Mouse (Mus musculus) heart, embryonic 14.5 days (tissue): Measurements from ENCODE around the gene Nfib. TPM values are rescaled to one million over a fixed set of nuclear protein-coding genes. Genes with fewer than 3 reads are reported as not detected.
A peak's percentile ranks its signal among the peaks of the same experiment; 100 is the strongest.

Experiments used
- ATAC-seq: fragments of 200-750 bp; cut with Nextera tagmentation; 2 replicates; pipeline ENCODE4 v1.8.0; 2017; ENCODE audit warnings: low read depth, moderate TSS enrichment; ENCODE audit not compliant: insufficient number of reproducible peaks, insufficient read depth, low FRiP score
- H3K27ac ChIP-seq, 2 experiments: fragments of 200-500 bp in 1 of 2; fragments of 300-500 bp in 1 of 2; sonication (generic) in 1 of 2; replicated peaks in 1 of 2; 2 replicates each; pipeline ENCODE4 v1.5.1; 2012 to 2014; ENCODE audit warnings: low read depth in 2 of 2, low read length in 2 of 2, control low read depth in 1 of 2, mild to moderate bottlenecking in 1 of 2, mixed read lengths in 1 of 2; ENCODE audit not compliant: control insufficient read depth in 1 of 2, insufficient read depth in 1 of 2
- H3K27me3 ChIP-seq: fragments of 300-500 bp; sonication (generic); 2 replicates; pipeline ENCODE4 v1.6.1; 2014; ENCODE audit warnings: mild to moderate bottlenecking, low read length, control low read depth; ENCODE audit not compliant: control insufficient read depth, insufficient read depth
- H3K36me3 ChIP-seq: fragments of 300-500 bp; sonication (generic); 2 replicates; pipeline ENCODE4 v1.6.1; 2014; ENCODE audit warnings: mild to moderate bottlenecking, control low read depth, low read length, mixed read lengths; ENCODE audit not compliant: control insufficient read depth, insufficient read depth
- H3K4me1 ChIP-seq, 2 experiments: fragments of 200-500 bp in 1 of 2; fragments of 300-500 bp in 1 of 2; sonication (generic) in 1 of 2; 2 replicates each; pipeline ENCODE4 v1.6.1; 2012 to 2014; ENCODE audit warnings: low read length in 2 of 2, control low read depth in 1 of 2, mixed read lengths in 1 of 2; ENCODE audit not compliant: control insufficient read depth in 2 of 2, insufficient read depth in 2 of 2
- H3K4me2 ChIP-seq: fragments of 300-500 bp; sonication (generic); 2 replicates; pipeline ENCODE4 v1.6.1; 2014; ENCODE audit warnings: mild to moderate bottlenecking, low read length
- H3K4me3 ChIP-seq, 2 experiments: fragments of 200-500 bp in 1 of 2; fragments of 300-500 bp in 1 of 2; sonication (generic) in 1 of 2; 2 replicates each; pipeline ENCODE4 v1.5.1; 2012 to 2014; ENCODE audit warnings: low read length in 2 of 2, mild to moderate bottlenecking in 2 of 2, control low read depth in 1 of 2, low read depth in 1 of 2, moderate library complexity in 1 of 2; ENCODE audit not compliant: control insufficient read depth in 1 of 2, insufficient read depth in 1 of 2
- H3K9ac ChIP-seq: fragments of 300-500 bp; sonication (generic); 2 replicates; pipeline ENCODE4 v1.6.1; 2014; ENCODE audit warnings: mild to moderate bottlenecking, low read length
- H3K9me3 ChIP-seq: fragments of 300-500 bp; sonication (generic); 2 replicates; pipeline ENCODE4 v1.6.1; 2016; ENCODE audit warnings: low read length, control low read depth; ENCODE audit not compliant: control insufficient read depth
- WGBS: fragments of 180-500 bp; shearing (Covaris S2); extraction: QIAGEN DNeasy Blood & Tissue Kit; methylation state at CpG from one replicate; pipeline ENCODE4 v1.1.7; 2014; 5-methylcytosine and 5-hydroxymethylcytosine counted together
- polyA plus RNA-seq: library from polyadenylated mRNA; unstranded; fragments of >200 nt; fragmentation: Nextera tagmentation; extraction: Ambion mirVana; gene quantifications from 2 replicates; pipeline ENCODE4 v1.2.1, GENCODE M21; 2014

Gene Nfib
- polyA plus RNA-seq, 1 experiment from 2014 or later: 79.8 TPM

DNA sequence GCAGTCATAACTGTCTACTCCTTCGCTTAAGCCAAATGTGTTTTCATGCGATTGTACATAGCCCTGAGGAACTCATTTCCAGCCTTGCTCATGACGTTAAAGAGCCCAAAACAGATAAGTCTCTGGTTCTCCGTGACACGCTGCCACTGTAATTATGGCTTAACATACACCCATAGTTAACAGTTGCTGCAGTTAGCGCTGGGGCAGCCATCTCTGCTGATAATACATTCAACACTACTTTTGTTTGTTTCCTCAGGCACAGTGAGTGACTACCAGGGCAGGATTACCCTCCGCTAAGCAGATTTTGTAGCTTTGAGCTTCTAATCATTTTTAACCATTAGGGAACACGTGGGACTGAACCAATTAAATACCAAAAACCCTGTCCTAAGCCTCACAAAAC is 17.5 kb upstream of the Nfib start:
- H3K4me2 ChIP-seq: no peak overlapping the region
- no peak overlapping the region for H3K9ac ChIP-seq
- H3K4me1 ChIP-seq: no peaks in the 10 kb centered on the region
- H3K27ac ChIP-seq: no peak overlapping the region
- 0 out of 2 replicates have a peak, but pooled peaks cover 5% of the 10 kb centered on the region for H3K9me3 ChIP-seq
- H3K27me3 ChIP-seq: no peaks in the 10 kb centered on the region
- 70% methylated on average over 8 of the region's 8 CpGs for WGBS
- ATAC-seq: no peak
- no peak overlapping the region for H3K4me3 ChIP-seq
- no peaks in the 10 kb centered on the region for H3K36me3 ChIP-seq

DNA sequence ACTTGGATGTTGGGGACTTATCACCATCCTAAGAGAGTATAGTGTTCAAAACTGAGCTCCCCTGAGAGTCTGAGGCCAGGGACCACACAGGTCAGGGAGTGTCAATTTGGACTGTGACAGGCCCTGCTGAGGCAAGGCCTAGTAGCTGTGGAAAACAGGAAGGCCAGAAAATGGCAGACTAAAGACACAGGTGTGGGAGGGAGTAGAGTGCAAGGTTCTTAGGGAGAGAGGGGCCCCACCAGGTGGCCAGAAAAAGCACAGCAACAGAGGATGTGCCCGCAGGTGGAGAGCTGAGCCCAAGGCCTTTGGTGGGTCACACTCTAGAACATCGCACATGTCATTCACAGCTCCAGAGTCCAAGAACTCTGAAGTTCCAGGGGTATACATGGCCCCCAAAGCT is 10.3 kb upstream of the Nfib start:
- no peak overlapping the region for H3K4me2 ChIP-seq
- 0 out of 2 replicates have a peak, but pooled peaks cover 5% of the 10 kb centered on the region for H3K9me3 ChIP-seq
- H3K4me3 ChIP-seq: no peak overlapping the region
- no peak for ATAC-seq
- H3K4me1 ChIP-seq: no peaks in the 10 kb centered on the region
- H3K9ac ChIP-seq: no peak overlapping the region
- no peak overlapping the region for H3K27ac ChIP-seq
- WGBS: 72% methylated on average over 2 of the region's 2 CpGs
- no peaks in the 10 kb centered on the region for H3K36me3 ChIP-seq
- H3K27me3 ChIP-seq: no peaks in the 10 kb centered on the region

- H3K27ac ChIP-seq: no peak overlapping the region
- H3K4me3 ChIP-seq: no peak overlapping the region
- WGBS: 81% methylated on average over 7 of the region's 7 CpGs
- H3K36me3 ChIP-seq: no peaks in the 10 kb centered on the region
- H3K9me3 ChIP-seq: no peaks in the 10 kb centered on the region
- no peak for ATAC-seq
- H3K27me3 ChIP-seq: no peaks in the 10 kb centered on the region
- H3K4me2 ChIP-seq: no peak overlapping the region
- H3K9ac ChIP-seq: no peak overlapping the region
- H3K4me1 ChIP-seq: peaks cover 12 to 20% of the 10 kb centered on the region in 2 experiments
Observed at GRCm38 (mm10) chr4:82711611-82712295, 6.2 kb upstream of the Nfib start.

DNA sequence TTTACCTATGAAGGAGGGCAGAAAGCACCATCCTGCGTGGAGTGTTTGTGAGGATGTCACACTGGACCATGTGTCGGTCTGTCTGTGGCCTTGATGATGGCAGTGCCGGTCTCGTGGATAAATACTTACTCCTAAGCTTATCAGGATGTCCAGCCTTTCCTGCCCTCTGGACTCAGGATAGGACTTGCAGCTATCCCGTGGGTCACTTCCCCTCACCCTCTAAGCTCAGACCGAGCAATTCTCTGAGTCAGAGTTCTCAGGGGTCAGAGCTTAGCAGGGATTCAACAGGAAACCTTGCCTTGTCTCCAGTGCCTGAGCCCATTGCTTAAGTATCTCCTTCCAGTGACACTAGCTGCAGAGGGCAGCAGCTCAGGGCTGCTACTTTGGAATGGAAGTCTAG is 4.1 kb upstream of the Nfib start:
- H3K4me1 ChIP-seq: peaks cover 26 to 41% of the 10 kb centered on the region in 2 experiments
- H3K9me3 ChIP-seq: no peaks in the 10 kb centered on the region
- no peak overlapping the region for H3K9ac ChIP-seq
- no peaks in the 10 kb centered on the region for H3K36me3 ChIP-seq
- no peak overlapping the region for H3K27ac ChIP-seq
- no peak overlapping the region for H3K4me3 ChIP-seq
- H3K4me2 ChIP-seq: no peak overlapping the region
- no peaks in the 10 kb centered on the region for H3K27me3 ChIP-seq
- ATAC-seq: no peak
- WGBS: 60% methylated on average over 6 of the region's 6 CpGs

- H3K27ac ChIP-seq: peak overlapping the region; percentile 54 to 72; a peak in 3 of 4 replicates
- H3K4me3 ChIP-seq: no peak overlapping the region
- WGBS: 85% methylated on average over 2 of the region's 2 CpGs
- H3K4me1 ChIP-seq: peaks cover 33 to 61% of the 10 kb centered on the region in 2 experiments
- no peaks in the 10 kb centered on the region for H3K9me3 ChIP-seq
- H3K36me3 ChIP-seq: no peaks in the 10 kb centered on the region
- no peaks in the 10 kb centered on the region for H3K27me3 ChIP-seq
- no peak for ATAC-seq
- no peak overlapping the region for H3K9ac ChIP-seq
- no peak overlapping the region for H3K4me2 ChIP-seq
Observed at GRCm38 (mm10) chr4:82706012-82706411, 462 bp upstream of the Nfib start.

DNA sequence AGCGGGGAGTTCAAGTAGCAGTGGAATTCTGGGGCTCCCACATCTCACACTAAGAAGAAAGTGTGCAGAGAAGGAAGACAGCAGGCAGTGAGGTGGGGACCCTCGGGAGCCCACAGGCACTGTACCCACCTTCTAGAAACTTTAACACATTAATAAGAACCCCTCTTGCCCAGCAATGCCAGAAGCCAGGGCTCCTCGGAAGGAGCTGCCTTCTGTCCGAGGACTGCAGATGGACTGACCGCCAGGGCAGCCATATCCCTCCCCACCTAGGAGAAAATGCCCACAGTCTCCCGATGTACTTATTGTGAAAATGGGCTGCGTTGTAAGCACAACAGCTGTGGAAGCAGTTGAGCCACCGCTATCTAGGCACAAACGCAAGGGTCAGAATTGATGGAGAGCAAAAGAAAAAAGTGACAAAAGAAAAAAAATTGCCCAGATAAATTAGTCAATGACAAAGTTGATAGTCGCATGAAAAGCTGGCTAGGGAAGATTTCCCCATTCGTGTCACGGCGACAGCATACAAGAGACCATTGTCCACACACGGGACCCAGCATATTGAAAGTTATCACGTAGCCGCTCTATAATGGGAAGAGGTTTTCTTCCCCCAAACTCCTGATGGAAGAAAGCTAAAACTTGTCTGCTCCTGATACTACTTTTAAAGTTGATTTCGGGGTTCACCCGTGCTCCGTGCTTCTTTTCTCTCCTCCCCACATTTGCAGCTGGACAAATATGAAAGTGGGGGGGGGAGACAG is 1.3 kb downstream of the Nfib start:
- no peak for ATAC-seq
- Histone ChIP-seq H3K27me3 (no peaks in the 10 kb centered on the region), H3K4me3 (no peak overlapping the region), H3K4me1 (peaks cover 33 to 61% of the 10 kb centered on the region in 2 experiments), H3K27ac (peak overlapping the region in 1 of 2 experiments; percentile 72; a peak in 2 of 4 replicates), H3K36me3 (no peaks in the 10 kb centered on the region), H3K9ac (no peak overlapping the region), H3K4me2 (no peak overlapping the region), H3K9me3 (no peaks in the 10 kb centered on the region)
- 80% methylated on average over 19 of the region's 19 CpGs for WGBS

GRCm38 (mm10) chr4:82702808-82703207 is 2.7 kb downstream of the Nfib start:
- Histone ChIP-seq H3K4me3 (no peak overlapping the region), H3K4me1 (peaks cover 29 to 51% of the 10 kb centered on the region in 2 experiments), H3K9ac (no peak overlapping the region), H3K27me3 (no peaks in the 10 kb centered on the region), H3K27ac (no peak overlapping the region), H3K9me3 (no peaks in the 10 kb centered on the region), H3K4me2 (no peak overlapping the region), H3K36me3 (no peaks in the 10 kb centered on the region)
- WGBS: 59% methylated on average over 6 of the region's 6 CpGs
- no peak for ATAC-seq
